Mouse (Mus musculus) forebrain, postnatal 0 days (tissue): ENCODE results near the gene 2010111I01Rik. TPM values are rescaled to one million over a fixed set of nuclear protein-coding genes. Genes with fewer than 3 reads are reported as not detected.

Experiments used
- ATAC-seq: fragments of 200-750 bp; cut with Nextera tagmentation; 2 replicates; pipeline ENCODE4 v1.8.0; 2017; ENCODE audit warnings: mild to moderate bottlenecking, moderate library complexity
- DNase-seq: peaks from one replicate; pipeline ENCODE4 v3.0.0-alpha.2; 2015
- H3K27ac ChIP-seq: fragments of 300-500 bp; sonication (generic); 2 replicates; pipeline ENCODE4 v1.5.1; 2014; ENCODE audit warnings: low read depth, mild to moderate bottlenecking, antibody characterized with exemption, low read length, moderate library complexity, mixed read lengths
- H3K27me3 ChIP-seq: fragments of 300-500 bp; sonication (generic); 2 replicates; pipeline ENCODE4 v1.6.1; 2014; ENCODE audit warnings: mild to moderate bottlenecking, low read length, mixed read lengths; ENCODE audit not compliant: insufficient read depth
- H3K36me3 ChIP-seq: fragments of 300-500 bp; sonication (generic); 2 replicates; pipeline ENCODE4 v1.6.1; 2014; ENCODE audit warnings: mild to moderate bottlenecking, moderate library complexity; ENCODE audit not compliant: insufficient read depth
- H3K4me1 ChIP-seq: fragments of 300-500 bp; sonication (generic); 2 replicates; pipeline ENCODE4 v1.6.1; 2014; ENCODE audit warnings: antibody characterized with exemption; ENCODE audit not compliant: insufficient read depth
- H3K4me2 ChIP-seq: fragments of 300-500 bp; sonication (generic); 2 replicates; pipeline ENCODE4 v1.6.1; 2014; ENCODE audit warnings: low read depth, mild to moderate bottlenecking, moderate library complexity
- H3K4me3 ChIP-seq: fragments of 300-500 bp; sonication (generic); 2 replicates; pipeline ENCODE4 v1.5.1; 2014; ENCODE audit warnings: low read depth, low read length, mixed read lengths
- H3K9ac ChIP-seq: fragments of 300-500 bp; sonication (generic); 2 replicates; pipeline ENCODE4 v1.6.1; 2014; ENCODE audit warnings: mild to moderate bottlenecking
- H3K9me3 ChIP-seq: fragments of 300-500 bp; sonication (generic); 2 replicates; pipeline ENCODE4 v1.6.1; 2016; ENCODE audit warnings: low read length
- CTCF ChIP-seq: sonication (generic); IDR thresholded peaks from 2 replicates; pipeline ENCODE4 v1.5.1; 2016; ENCODE audit warnings: antibody characterized with exemption, control low read depth, low read depth
- WGBS: fragments of 180-500 bp; shearing (Covaris S2); extraction: QIAGEN DNeasy Blood & Tissue Kit; methylation state at CpG from one replicate; pipeline ENCODE4 v1.1.7; 2014; 5-methylcytosine and 5-hydroxymethylcytosine counted together
- polyA plus RNA-seq: library from polyadenylated mRNA; unstranded; fragments of >200 nt; fragmentation: Nextera tagmentation; extraction: Ambion mirVana; gene quantifications from 2 replicates; pipeline ENCODE4 v1.2.1, GENCODE M21; 2015
- total RNA-seq: library from RNA; depleted of rRNA; stranded (reverse); fragments of >200 nt; gene quantifications from 2 replicates; pipeline ENCODE4 v1.2.3, GENCODE M21; 2014

2010111I01Rik gene
- total and polyA plus RNA-seq, 2 experiments from 2014 or later: 20.3 to 47.8 TPM

- TF ChIP-seq CTCF: no peak
- Histone ChIP-seq H3K9me3 (no peaks in the 10 kb centered on the region), H3K27me3 (no peaks in the 10 kb centered on the region), H3K9ac (no peak overlapping the region), H3K4me1 (no peaks in the 10 kb centered on the region), H3K36me3 (no peaks in the 10 kb centered on the region), H3K4me2 (no peak overlapping the region), H3K4me3 (no peak overlapping the region), H3K27ac (no peak overlapping the region)
- WGBS: 38% methylated on average over 10 of the region's 10 CpGs
- DNase-seq (no peak), ATAC-seq (no peak)
Observed at GRCm38 (mm10) chr13:63112598-63113372, 148.1 kb downstream of the 2010111I01Rik start.

- TF ChIP-seq CTCF: no peak
- Histone ChIP-seq H3K27ac (no peak overlapping the region), H3K36me3 (no peaks in the 10 kb centered on the region), H3K4me1 (no peaks in the 10 kb centered on the region), H3K4me3 (no peak overlapping the region), H3K4me2 (no peak overlapping the region), H3K9ac (no peak overlapping the region), H3K27me3 (no peaks in the 10 kb centered on the region), H3K9me3 (no peaks in the 10 kb centered on the region)
- DNase-seq (no peak), ATAC-seq (no peak)
- WGBS: 33% methylated on average over 4 of the region's 4 CpGs
Observed at GRCm38 (mm10) chr13:63113881-63114301, 149.2 kb downstream of the 2010111I01Rik start.

- Histone ChIP-seq H3K9ac (no peak overlapping the region), H3K9me3 (no peaks in the 10 kb centered on the region), H3K27me3 (no peaks in the 10 kb centered on the region), H3K36me3 (no peaks in the 10 kb centered on the region), H3K4me1 (no peaks in the 10 kb centered on the region), H3K4me3 (no peak overlapping the region), H3K27ac (no peak overlapping the region), H3K4me2 (no peak overlapping the region)
- DNase-seq (no peak), ATAC-seq (no peak)
- no peak for TF ChIP-seq CTCF
- 79% methylated on average over 3 of the region's 3 CpGs for WGBS
Observed at GRCm38 (mm10) chr13:63115187-63115784, 150.6 kb downstream of the 2010111I01Rik start.

- no peak overlapping the region for H3K4me3 ChIP-seq
- no peak overlapping the region for H3K4me2 ChIP-seq
- H3K27ac ChIP-seq: no peak overlapping the region
- 84% methylated on average over 3 of the region's 3 CpGs for WGBS
- TF ChIP-seq CTCF: no peak
- no peak overlapping the region for H3K9ac ChIP-seq
- ATAC-seq (no peak), DNase-seq (no peak)
- H3K36me3 ChIP-seq: no peaks in the 10 kb centered on the region
- H3K4me1 ChIP-seq: no peaks in the 10 kb centered on the region
- H3K27me3 ChIP-seq: no peaks in the 10 kb centered on the region
- no peaks in the 10 kb centered on the region for H3K9me3 ChIP-seq
Observed at GRCm38 (mm10) chr13:63117495-63118184, 152.9 kb downstream of the 2010111I01Rik start.

GRCm38 (mm10) chr13:63118682-63119081 lies 154.0 kb downstream of the 2010111I01Rik start:
- no peaks in the 10 kb centered on the region for H3K27me3 ChIP-seq
- no peak for TF ChIP-seq CTCF

GRCm38 (mm10) chr13:63120296-63120695 lies 155.6 kb downstream of the 2010111I01Rik start:
- no peak for DNase-seq
- WGBS: 89% methylated on average over 2 of the region's 2 CpGs
- Histone ChIP-seq H3K4me1 (no peaks in the 10 kb centered on the region), H3K27me3 (no peaks in the 10 kb centered on the region), H3K36me3 (no peaks in the 10 kb centered on the region), H3K4me3 (no peak overlapping the region), H3K9ac (no peak overlapping the region), H3K27ac (no peak overlapping the region), H3K9me3 (no peaks in the 10 kb centered on the region), H3K4me2 (no peak overlapping the region)
- no peak for ATAC-seq
- no peak for TF ChIP-seq CTCF

More at GRCm38 (mm10) chr13:63118682-63119081, 154.0 kb downstream of the 2010111I01Rik start:
- Histone ChIP-seq H3K4me1 (no peaks in the 10 kb centered on the region), H3K9me3 (no peaks in the 10 kb centered on the region), H3K4me3 (no peak overlapping the region), H3K36me3 (no peaks in the 10 kb centered on the region), H3K9ac (no peak overlapping the region), H3K4me2 (no peak overlapping the region), H3K27ac (no peak overlapping the region)
- ATAC-seq (no peak), DNase-seq (no peak)
- WGBS: 97% methylated on average over 3 of the region's 3 CpGs

- H3K36me3 ChIP-seq: no peaks in the 10 kb centered on the region
- no peak overlapping the region for H3K27ac ChIP-seq
- DNase-seq (no peak), ATAC-seq (no peak)
- H3K27me3 ChIP-seq: no peaks in the 10 kb centered on the region
- no peak overlapping the region for H3K9ac ChIP-seq
- no peaks in the 10 kb centered on the region for H3K9me3 ChIP-seq
- TF ChIP-seq CTCF: no peak
- no peaks in the 10 kb centered on the region for H3K4me1 ChIP-seq
- H3K4me2 ChIP-seq: no peak overlapping the region
- no peak overlapping the region for H3K4me3 ChIP-seq
- WGBS: 87% methylated on average over 4 of the region's 4 CpGs
Observed at GRCm38 (mm10) chr13:63121747-63122146, 157.1 kb downstream of the 2010111I01Rik start.
